Mouse (Mus musculus) adrenal gland, adult 2 months (tissue): ENCODE data around the gene Zfyve19. TPM values are rescaled to one million over a fixed set of nuclear protein-coding genes. Genes with fewer than 3 reads are reported as not detected.

Source experiments
- DNase-seq: peaks from one replicate; pipeline ENCODE4 v3.0.0; 2021
- polyA plus RNA-seq: library from polyadenylated mRNA; depleted of rRNA; stranded (reverse); fragments of >200 nt; gene quantifications from 2 replicates; pipeline ENCODE4 v1.2.3, GENCODE M21; 2012; rRNA removed
- total RNA-seq, 2 experiments: library from RNA; stranded (reverse); gene quantifications; 2 replicates each; pipeline ENCODE4 v1.2.3; 2021

Zfyve19 gene
- total and polyA plus RNA-seq, 3 experiments: 29.5 to 36.1 (median 33.4) TPM

DNA sequence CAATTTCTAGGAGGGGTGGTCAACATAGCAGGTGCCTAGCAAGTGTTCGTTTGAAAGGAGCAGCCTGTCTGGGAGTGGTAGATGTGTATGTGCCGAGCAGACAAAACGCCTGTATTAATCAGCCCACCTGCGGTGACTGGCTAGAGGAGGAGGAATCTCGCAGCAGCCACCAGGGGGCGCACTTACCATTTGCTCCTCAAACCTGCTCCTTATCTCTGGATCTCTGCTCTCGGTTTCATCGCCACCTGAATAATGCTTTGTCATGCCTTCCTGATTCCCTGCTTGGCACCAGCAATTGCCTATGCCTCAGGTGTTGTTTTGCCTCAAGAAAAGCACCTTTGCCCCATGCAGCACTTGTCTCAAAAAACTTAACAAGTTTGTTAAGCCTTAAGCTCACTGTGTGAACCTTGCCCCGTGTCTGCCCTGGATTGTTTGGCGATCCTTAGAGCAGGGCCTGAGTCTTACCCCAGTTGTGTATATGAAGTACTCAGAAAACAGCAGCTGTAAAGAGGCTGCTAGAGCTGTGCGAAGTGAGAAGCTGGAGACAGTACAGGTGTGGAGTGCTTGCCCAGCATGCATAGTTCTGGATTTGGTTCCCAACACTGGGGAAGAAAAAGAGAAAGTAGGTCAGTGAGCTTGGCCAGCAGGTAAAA, 42.5 kb downstream of the Zfyve19 start:
- peak; percentile 86 for DNase-seq

GRCm38 (mm10) chr2:119254976-119255375, 46.6 kb downstream of the Zfyve19 start:
- no peak for DNase-seq

DNA sequence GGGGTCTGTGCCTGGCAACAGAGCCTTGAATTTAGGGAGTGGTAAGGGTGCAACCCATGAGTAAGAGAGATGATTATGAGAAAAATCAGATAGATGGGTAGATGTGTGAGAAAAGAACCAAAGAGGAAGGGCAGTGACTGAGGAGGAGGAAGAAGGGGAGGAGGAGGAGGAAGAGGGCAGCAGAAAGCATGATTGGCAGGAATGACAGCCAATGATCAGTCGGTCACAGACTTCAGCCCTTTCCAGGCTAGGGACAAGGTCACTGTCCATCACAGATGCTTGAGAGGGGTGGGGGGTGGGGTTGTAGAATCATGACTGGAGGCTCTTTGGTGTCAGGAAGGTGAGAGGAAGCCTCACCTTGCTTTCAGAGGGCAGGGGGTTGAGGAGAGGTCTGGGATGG, 52.1 kb downstream of the Zfyve19 start:
- no peak for DNase-seq

DNA sequence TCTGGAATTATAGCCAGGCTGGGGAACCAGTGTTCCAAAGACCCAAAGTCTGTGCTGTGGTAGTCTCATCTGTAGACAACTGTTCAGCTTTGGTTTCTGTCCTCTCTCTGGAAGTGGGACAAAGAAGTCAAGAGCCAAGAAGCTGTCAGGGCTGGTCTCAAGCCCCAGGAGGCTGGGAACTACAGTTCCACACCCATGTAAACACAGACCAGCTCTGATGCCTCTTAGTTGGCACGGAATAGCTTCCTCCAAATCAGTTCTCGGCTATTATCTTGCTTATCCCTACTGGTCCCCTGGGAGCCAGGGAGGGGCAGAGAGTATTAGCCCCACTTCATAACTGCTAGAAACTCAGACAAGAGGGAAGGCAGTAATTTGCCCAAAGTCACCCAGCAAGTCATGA, 52.9 kb downstream of the Zfyve19 start:
- no peak for DNase-seq

GRCm38 (mm10) chr2:119262978-119263377, 54.6 kb downstream of the Zfyve19 start:
- peak; percentile 95 for DNase-seq

- DNase-seq: no peak
These were observed 55.4 kb downstream of the Zfyve19 start for GRCm38 (mm10) chr2:119263813-119264212.

Other genes with a start within 250 kb of the Zfyve19 start
- gene Ccdc32, start 179.2 kb upstream of the Zfyve19 start, total RNA-seq: 10 to 100 TPM; 13.1 to 21.5 TPM
- gene Ccdc32, start 179.2 kb upstream of the Zfyve19 start, polyA plus RNA-seq: 3.3 and 3.8 TPM in 2 replicates
- gene Rpusd2, start 173.8 kb upstream of the Zfyve19 start, total RNA-seq: 1 to 10 TPM; 4.1 to 5.5 TPM
- 3.2 and 3.5 TPM in 2 replicates for gene Rpusd2, start 173.8 kb upstream of the Zfyve19 start, polyA plus RNA-seq
- 1 to 10 TPM in 1 of 2 experiments, under 1 TPM in 1; 0.59 to 1.4 TPM for gene Knl1, start 161.5 kb upstream of the Zfyve19 start, total RNA-seq
- gene Knl1, start 161.5 kb upstream of the Zfyve19 start, polyA plus RNA-seq: 0.06 and 0.08 TPM in 2 replicates
- 1 to 10 TPM in 1 of 2 experiments, under 1 TPM in 1; 0.76 to 1.3 TPM for gene Rad51, start 95.8 kb upstream of the Zfyve19 start, total RNA-seq
- gene Rad51, start 95.8 kb upstream of the Zfyve19 start, polyA plus RNA-seq: 0.46 and 0.79 TPM in 2 replicates
- 10 to 100 TPM; 59.2 to 72.7 TPM for gene Rmdn3, start 51.6 kb upstream of the Zfyve19 start, total RNA-seq
- 26.6 and 28.5 TPM in 2 replicates for gene Rmdn3, start 51.6 kb upstream of the Zfyve19 start, polyA plus RNA-seq
- 10 to 100 TPM; 20.2 to 22.5 TPM for gene Gchfr, start 40.8 kb upstream of the Zfyve19 start, total RNA-seq
- 34.4 and 38.1 TPM in 2 replicates for gene Gchfr, start 40.8 kb upstream of the Zfyve19 start, polyA plus RNA-seq
- under 1 TPM; 0.09 to 0.28 TPM for gene Gm14137, start 34.1 kb upstream of the Zfyve19 start, total RNA-seq
- gene Gm14137, start 34.1 kb upstream of the Zfyve19 start, polyA plus RNA-seq: 0.04 and 0.17 TPM in 2 replicates
- gene Dnajc17, start 178 bp downstream of the Zfyve19 start, total RNA-seq: 10 to 100 TPM; 12.3 to 21.0 TPM
- 3.6 and 3.7 TPM in 2 replicates for gene Dnajc17, start 178 bp downstream of the Zfyve19 start, polyA plus RNA-seq
- gene Ppp1r14d, start 21.3 kb downstream of the Zfyve19 start, total RNA-seq: not detected
- gene Ppp1r14d, start 21.3 kb downstream of the Zfyve19 start, polyA plus RNA-seq: not detected in 2 replicates
- 1 to 10 TPM; 1.8 to 3.4 TPM for gene Spint1, start 28.7 kb downstream of the Zfyve19 start, total RNA-seq
- gene Spint1, start 28.7 kb downstream of the Zfyve19 start, polyA plus RNA-seq: 1.9 and 2.9 TPM in 2 replicates
- 1 to 10 TPM in 1 of 2 experiments, under 1 TPM in 1; 0.23 to 2.2 TPM for gene Rhov, start 62.7 kb downstream of the Zfyve19 start, total RNA-seq
- 0.34 and 0.91 TPM in 2 replicates for gene Rhov, start 62.7 kb downstream of the Zfyve19 start, polyA plus RNA-seq
- 10 to 100 TPM; 21.2 to 22.0 TPM for gene Vps18, start 80.1 kb downstream of the Zfyve19 start, total RNA-seq
- 27.6 and 30.1 TPM in 2 replicates for gene Vps18, start 80.1 kb downstream of the Zfyve19 start, polyA plus RNA-seq
- gene Dll4, start 117.2 kb downstream of the Zfyve19 start, total RNA-seq: 1 to 10 TPM; 5.8 to 9.8 TPM
- 14.9 and 16.0 TPM in 2 replicates for gene Dll4, start 117.2 kb downstream of the Zfyve19 start, polyA plus RNA-seq
- 10 to 100 TPM in 1 of 2 experiments, 1 to 10 TPM in 1; 3.1 to 28.4 TPM for gene Chac1, start 142.6 kb downstream of the Zfyve19 start, total RNA-seq
- gene Chac1, start 142.6 kb downstream of the Zfyve19 start, polyA plus RNA-seq: 12.8 and 21.4 TPM in 2 replicates